Mouse (Mus musculus) testis, adult 2 months (tissue): Measurements from ENCODE around the gene Asic2.

Experiments used
- CTCF ChIP-seq: fragments of 200-500 bp; IDR thresholded peaks from 2 replicates; pipeline ENCODE4 v1.5.1; 2012; ENCODE audit warnings: low read depth, mild to moderate bottlenecking, inconsistent platforms, low read length, moderate library complexity; ENCODE audit not compliant: control insufficient read depth, insufficient read depth, insufficient replicate concordance
- POLR2A ChIP-seq: fragments of 200-500 bp; IDR thresholded peaks from 2 replicates; pipeline ENCODE4 v1.6.1; 2012; ENCODE audit warnings: low read depth, mild to moderate bottlenecking, inconsistent platforms, low read length, moderate library complexity; ENCODE audit not compliant: control insufficient read depth

DNA sequence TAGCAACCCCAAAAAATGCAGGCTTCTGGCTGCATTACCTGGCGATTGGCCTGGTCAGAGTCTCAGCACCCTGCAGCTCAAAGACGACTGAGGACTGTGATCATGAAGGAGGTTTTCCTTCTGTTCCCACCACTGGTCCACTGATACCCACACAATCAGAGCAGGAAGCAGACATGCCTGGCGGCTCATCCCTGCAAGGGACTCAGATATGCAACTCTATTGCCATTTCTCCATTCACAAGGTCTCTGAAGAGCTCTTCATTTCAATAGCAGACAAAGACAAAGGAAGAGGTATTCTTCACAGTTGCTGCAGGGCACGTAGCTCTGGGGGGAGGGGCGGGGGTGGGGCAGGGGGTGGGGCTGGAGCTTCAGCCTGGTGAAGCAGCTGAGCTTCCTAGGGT lies 834.3 kb downstream of the Asic2 start:
- TF ChIP-seq POLR2A = no peak
- no peak for TF ChIP-seq CTCF
